Mouse (Mus musculus) spleen, adult 18-20 months (tissue): ENCODE results near the gene Olfr910.

Experiments used
- DNase-seq, 2 experiments: peaks; one replicate each; pipeline ENCODE4 v3.0.0; 2022; ENCODE audit warnings: mixed read lengths in 2 of 2

Gene Olfr910

GRCm38 (mm10) chr9:38537549-38537948, at the start of gene Olfr910:
Gene Olfr910 (plus strand): TSS chr9:38537849.
- DNase-seq, result no peak

GRCm38 (mm10) chr9:38495501-38495900, 42.1 kb upstream of the Olfr910 start, which contains the start of gene Olfr907:
Gene Olfr907 (plus strand): TSS chr9:38495801.
- DNase-seq, result no peak

DNA sequence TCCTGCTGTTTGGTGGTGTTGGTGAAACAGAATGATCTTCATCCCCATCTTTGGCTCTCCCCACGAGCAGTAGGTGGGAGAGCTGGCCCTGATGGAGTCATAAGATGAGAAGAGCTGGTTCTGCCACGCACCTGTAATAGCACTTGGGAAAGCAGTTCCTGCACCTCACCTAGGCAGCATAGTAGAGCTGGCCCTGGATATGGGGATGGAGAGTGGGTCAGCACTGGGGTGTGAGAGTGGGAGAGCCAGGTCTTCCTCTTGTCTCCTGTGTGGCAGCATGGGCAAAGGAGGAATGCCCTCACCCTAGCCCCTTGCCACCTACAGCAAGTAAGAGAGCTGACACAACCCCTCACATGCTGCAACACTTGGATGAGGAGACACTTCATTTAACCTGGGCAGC, 25.3 kb upstream of the Olfr910 start:
- no peak for DNase-seq

DNA sequence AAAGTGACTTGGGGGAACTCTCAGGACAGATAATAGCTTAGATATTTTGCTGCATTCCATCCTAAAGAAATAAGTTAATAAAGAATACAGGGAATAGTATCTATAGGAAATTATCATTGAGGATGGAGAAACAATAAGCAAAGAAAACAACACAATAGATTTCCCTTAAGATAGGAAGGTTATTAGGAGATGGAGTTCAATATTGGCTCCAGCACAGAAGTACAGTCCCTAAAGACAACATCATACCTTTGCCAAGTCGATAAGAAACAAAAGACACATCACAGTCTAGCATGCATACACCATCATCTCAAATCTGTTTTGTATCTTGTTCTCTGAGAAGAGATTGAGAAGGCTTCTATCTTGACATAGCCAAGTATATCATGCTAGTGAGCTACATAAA, 16.4 kb upstream of the Olfr910 start, which contains the start of gene Olfr911-ps1:
Gene Olfr911-ps1, plus strand, starts transcription at position 301 of the 400 bp plus-strand sequence.
- DNase-seq, result no peak

- no peak for DNase-seq
Observed at GRCm38 (mm10) chr9:38579878-38580277, 42.2 kb downstream of the Olfr910 start, which contains the start of gene Olfr912. Gene Olfr912 (plus strand): TSS chr9:38580178.
